Mouse (Mus musculus) megakaryocyte, embryonic 14.5 days (primary cell): Measurements from ENCODE around the gene Sh2d1b2.

Experiments
- FLI1 ChIP-seq: IDR thresholded peaks from 2 replicates; pipeline ENCODE4 v1.6.1; 2012; ENCODE audit warnings: low read length, inconsistent platforms, mixed read lengths
- GATA1 ChIP-seq: IDR thresholded peaks from 3 replicates; pipeline ENCODE4 v1.6.1; 2012; ENCODE audit warnings: mixed read lengths, low read length, inconsistent platforms, borderline replicate concordance

DNA sequence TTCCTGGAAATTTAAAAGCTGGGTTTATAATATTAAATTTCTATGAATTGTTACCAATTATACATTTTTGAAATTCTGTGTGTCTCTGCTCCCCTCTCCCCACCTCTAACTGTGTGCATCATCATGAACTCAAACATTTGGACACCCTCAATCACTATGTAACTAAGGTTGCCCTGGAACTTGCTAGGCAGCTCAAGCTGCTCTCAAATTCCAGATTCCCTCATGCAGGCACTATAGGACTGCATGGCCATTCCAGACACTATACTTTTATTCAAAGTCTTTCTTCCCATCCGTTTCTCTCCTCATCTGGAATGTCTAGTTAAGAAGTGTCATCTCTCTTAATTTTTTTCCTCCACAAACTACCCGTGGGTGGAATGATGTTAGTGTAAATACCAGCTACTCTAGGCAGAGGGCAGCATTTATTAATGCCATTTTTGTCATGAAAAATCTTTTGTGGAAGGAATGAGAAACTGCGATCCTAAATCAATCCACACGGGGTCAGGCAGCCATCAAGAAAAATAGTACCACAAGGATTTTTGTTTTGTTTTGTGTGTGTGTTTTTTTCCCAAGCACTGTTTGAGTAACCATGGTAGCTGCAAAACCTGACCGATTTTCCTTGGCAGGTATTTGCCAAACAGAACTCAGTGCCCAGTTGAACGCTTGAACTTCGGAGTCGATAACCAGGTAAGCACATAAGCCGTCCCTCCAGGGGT is 59.8 kb downstream of the Sh2d1b2 start:
- TF ChIP-seq GATA1 (no peak), FLI1 (no peak)
